Mouse (Mus musculus) lung, embryonic 15.5 days (tissue): ENCODE data around the gene Nek7. TPM values are rescaled to one million over a fixed set of nuclear protein-coding genes. Genes with fewer than 3 reads are reported as not detected.

Experiments used
- ATAC-seq: fragments of 200-750 bp; cut with Nextera tagmentation; 2 replicates; pipeline ENCODE4 v1.8.0; 2017; ENCODE audit warnings: moderate number of reproducible peaks, borderline replicate concordance; ENCODE audit not compliant: low FRiP score, low TSS enrichment; ENCODE audit errors: extremely low read depth
- H3K27ac ChIP-seq: fragments of 300-500 bp; sonication (generic); 2 replicates; pipeline ENCODE4 v1.5.1; 2015; ENCODE audit warnings: moderate library complexity, mild to moderate bottlenecking, inconsistent platforms
- H3K27me3 ChIP-seq: fragments of 300-500 bp; sonication (generic); 2 replicates; pipeline ENCODE4 v1.6.1; 2015; ENCODE audit warnings: inconsistent platforms
- H3K36me3 ChIP-seq: fragments of 300-500 bp; sonication (generic); 2 replicates; pipeline ENCODE4 v1.6.1; 2015; ENCODE audit warnings: inconsistent platforms
- H3K4me1 ChIP-seq: fragments of 300-500 bp; sonication (generic); 2 replicates; pipeline ENCODE4 v1.6.1; 2015; ENCODE audit warnings: inconsistent platforms
- H3K4me2 ChIP-seq: fragments of 300-500 bp; sonication (generic); 2 replicates; pipeline ENCODE4 v1.6.1; 2015; ENCODE audit warnings: inconsistent platforms, mild to moderate bottlenecking, moderate library complexity
- H3K4me3 ChIP-seq: fragments of 300-500 bp; sonication (generic); 2 replicates; pipeline ENCODE4 v1.5.1; 2015; ENCODE audit warnings: mild to moderate bottlenecking, inconsistent platforms
- H3K9ac ChIP-seq: fragments of 300-500 bp; sonication (generic); 2 replicates; pipeline ENCODE4 v1.6.1; 2015; ENCODE audit warnings: inconsistent platforms
- H3K9me3 ChIP-seq: fragments of 300-500 bp; sonication (generic); 2 replicates; pipeline ENCODE4 v1.6.1; 2016; ENCODE audit warnings: inconsistent platforms
- WGBS: fragments of 180-500 bp; shearing (Covaris S2); methylation state at CpG from one replicate; pipeline ENCODE4 v1.1.7; 2015; 5-methylcytosine and 5-hydroxymethylcytosine counted together
- polyA plus RNA-seq: library from polyadenylated mRNA; unstranded; fragments of >200 nt; fragmentation: Nextera tagmentation; extraction: Ambion mirVana; gene quantifications from 2 replicates; pipeline ENCODE4 v1.2.1, GENCODE M21; 2015

Nek7 gene
- 30.7 and 33.7 TPM in 2 replicates for polyA plus RNA-seq

DNA sequence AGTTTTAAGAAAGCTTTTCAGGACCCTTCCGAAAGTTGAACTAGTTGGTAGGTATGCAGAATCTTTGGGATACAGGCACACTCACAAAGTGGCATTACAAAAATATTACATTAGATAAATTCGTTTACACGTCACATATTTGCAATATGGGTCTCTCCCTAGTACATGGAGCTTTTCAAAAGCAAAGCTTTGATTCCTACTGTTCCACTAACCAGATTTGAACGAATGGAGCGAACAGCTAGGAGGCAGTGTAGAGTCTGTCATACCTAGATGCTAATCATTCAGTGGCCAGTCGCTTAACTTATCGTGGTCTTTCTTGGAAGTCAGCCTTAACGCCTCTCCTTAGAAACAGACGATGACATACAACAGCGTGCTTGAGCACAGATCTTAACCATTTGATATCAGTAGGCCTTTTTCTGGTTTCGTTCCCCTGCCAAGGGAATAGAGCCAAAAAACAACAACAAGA is at the start of gene Nek7:
Gene Nek7 (minus strand): TSS at position 146 of the 466 bp plus-strand sequence.
- 1% methylated on average over 11 of the region's 11 CpGs for WGBS
- H3K27ac ChIP-seq, result peak within 1 kb of the TSS; percentile 98
- H3K9ac ChIP-seq, result peak within 1 kb of the TSS; percentile 79
- H3K9me3 ChIP-seq, result no peaks in the 10 kb centered on the region
- H3K4me1 ChIP-seq, result 0 out of 2 replicates have a peak, but pooled peaks cover 8% of the 10 kb centered on the region
- ATAC-seq, result peak; percentile 6; the same call in 1 of the 2 replicates
- no peaks in the 10 kb centered on the region for H3K36me3 ChIP-seq
- H3K27me3 ChIP-seq, result no peaks in the 10 kb centered on the region
- peak within 1 kb of the TSS; percentile 87 for H3K4me3 ChIP-seq
- peak within 1 kb of the TSS; percentile 68 for H3K4me2 ChIP-seq

- WGBS, result 76% methylated on average over 2 of the region's 2 CpGs
- Histone ChIP-seq H3K27ac (no peak overlapping the region), H3K4me3 (no peak overlapping the region), H3K4me2 (no peak overlapping the region), H3K36me3 (no peaks in the 10 kb centered on the region), H3K9me3 (no peaks in the 10 kb centered on the region), H3K9ac (no peak overlapping the region), H3K27me3 (no peaks in the 10 kb centered on the region), H3K4me1 (no peaks in the 10 kb centered on the region)
- ATAC-seq, result no peak
Measured at GRCm38 (mm10) chr1:138662342-138662741, 42.4 kb upstream of the Nek7 start.

DNA sequence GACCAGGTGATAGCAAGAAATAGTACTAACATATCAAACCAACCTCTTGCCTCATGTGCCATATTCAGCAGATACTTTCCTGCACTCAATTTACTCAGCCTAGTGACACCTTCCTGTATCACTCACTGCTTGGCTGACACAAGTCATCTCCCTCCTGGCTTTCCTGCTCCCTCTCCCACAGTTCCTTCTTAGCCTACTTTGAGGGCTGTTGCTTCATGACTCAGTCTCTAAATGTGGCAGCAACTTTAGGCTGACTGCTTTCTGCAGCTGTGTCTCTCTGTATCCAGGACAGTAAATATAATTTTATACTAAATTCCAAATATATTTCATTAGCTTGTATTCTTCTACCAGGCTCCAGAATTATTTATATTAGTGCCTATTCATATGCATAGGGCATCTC is 34.3 kb upstream of the Nek7 start:
- H3K9ac ChIP-seq, result no peak overlapping the region
- H3K27ac ChIP-seq, result no peak overlapping the region
- H3K4me3 ChIP-seq, result no peak overlapping the region
- no peaks in the 10 kb centered on the region for H3K27me3 ChIP-seq
- ATAC-seq, result no peak
- no peaks in the 10 kb centered on the region for H3K9me3 ChIP-seq
- H3K4me2 ChIP-seq, result no peak overlapping the region
- H3K4me1 ChIP-seq, result no peaks in the 10 kb centered on the region
- no peaks in the 10 kb centered on the region for H3K36me3 ChIP-seq

- WGBS, result 60% methylated on average over 3 of the region's 3 CpGs
- H3K4me1 ChIP-seq, result no peaks in the 10 kb centered on the region
- no peak for ATAC-seq
- H3K4me2 ChIP-seq, result no peak overlapping the region
- no peaks in the 10 kb centered on the region for H3K27me3 ChIP-seq
- H3K27ac ChIP-seq, result no peak overlapping the region
- no peak overlapping the region for H3K9ac ChIP-seq
- H3K9me3 ChIP-seq, result no peaks in the 10 kb centered on the region
- no peaks in the 10 kb centered on the region for H3K36me3 ChIP-seq
- no peak overlapping the region for H3K4me3 ChIP-seq
Measured at GRCm38 (mm10) chr1:138644991-138645390, 25.1 kb upstream of the Nek7 start.

GRCm38 (mm10) chr1:138643306-138643830 is 23.4 kb upstream of the Nek7 start:
- Histone ChIP-seq H3K9me3 (no peaks in the 10 kb centered on the region), H3K4me2 (no peak overlapping the region), H3K4me1 (no peaks in the 10 kb centered on the region), H3K27me3 (no peaks in the 10 kb centered on the region), H3K9ac (no peak overlapping the region), H3K36me3 (no peaks in the 10 kb centered on the region), H3K4me3 (no peak overlapping the region), H3K27ac (no peak overlapping the region)
- ATAC-seq, result no peak
- 77% methylated on average over 3 of the region's 3 CpGs for WGBS

DNA sequence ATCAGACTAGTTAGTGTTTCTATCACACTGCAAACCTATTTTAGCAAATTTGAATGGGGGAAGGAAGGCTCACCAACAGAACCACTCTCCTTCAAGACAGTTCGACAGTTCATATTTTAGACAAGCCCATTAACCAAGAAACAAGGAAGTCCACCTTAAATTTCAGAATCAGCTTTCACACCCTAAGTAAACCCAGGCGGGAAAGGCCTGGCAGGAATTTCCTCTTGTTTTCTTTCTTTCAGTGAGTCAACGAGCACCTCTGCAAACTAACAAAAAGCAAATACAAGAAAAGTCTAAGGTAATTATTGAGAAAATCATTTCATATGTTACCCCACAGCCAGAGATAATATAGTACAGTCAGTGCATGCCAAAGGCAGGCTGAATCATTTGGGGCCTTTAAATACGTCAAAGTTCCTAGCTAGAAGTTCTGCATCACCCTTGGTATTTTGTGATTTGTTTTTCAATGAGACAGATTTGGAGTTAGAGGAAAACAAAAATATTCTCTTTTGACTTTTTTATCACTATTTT is 21.1 kb upstream of the Nek7 start:
- no peak overlapping the region for H3K27ac ChIP-seq
- no peak for ATAC-seq
- no peak overlapping the region for H3K9ac ChIP-seq
- H3K4me1 ChIP-seq, result no peaks in the 10 kb centered on the region
- no peaks in the 10 kb centered on the region for H3K27me3 ChIP-seq
- H3K36me3 ChIP-seq, result no peaks in the 10 kb centered on the region
- WGBS, result 50% methylated on average over 4 of the region's 4 CpGs
- no peaks in the 10 kb centered on the region for H3K9me3 ChIP-seq
- H3K4me3 ChIP-seq, result no peak overlapping the region
- no peak overlapping the region for H3K4me2 ChIP-seq

- H3K9me3 ChIP-seq, result no peaks in the 10 kb centered on the region
Measured at GRCm38 (mm10) chr1:138637850-138638249, 17.9 kb upstream of the Nek7 start.

GRCm38 (mm10) chr1:138634561-138634960 is 14.6 kb upstream of the Nek7 start:
- Histone ChIP-seq H3K4me1 (no peaks in the 10 kb centered on the region), H3K27ac (no peak overlapping the region), H3K9me3 (no peaks in the 10 kb centered on the region), H3K36me3 (no peaks in the 10 kb centered on the region), H3K4me3 (no peak overlapping the region), H3K4me2 (no peak overlapping the region), H3K27me3 (no peaks in the 10 kb centered on the region), H3K9ac (no peak overlapping the region)
- WGBS, result 73% methylated on average over 1 of the region's 1 CpGs
- ATAC-seq, result no peak

More at GRCm38 (mm10) chr1:138637850-138638249, 17.9 kb upstream of the Nek7 start:
- Histone ChIP-seq H3K27me3 (no peaks in the 10 kb centered on the region), H3K36me3 (no peaks in the 10 kb centered on the region), H3K4me3 (no peak overlapping the region), H3K27ac (no peak overlapping the region), H3K4me1 (no peaks in the 10 kb centered on the region), H3K9ac (no peak overlapping the region), H3K4me2 (no peak overlapping the region)
- ATAC-seq, result no peak

DNA sequence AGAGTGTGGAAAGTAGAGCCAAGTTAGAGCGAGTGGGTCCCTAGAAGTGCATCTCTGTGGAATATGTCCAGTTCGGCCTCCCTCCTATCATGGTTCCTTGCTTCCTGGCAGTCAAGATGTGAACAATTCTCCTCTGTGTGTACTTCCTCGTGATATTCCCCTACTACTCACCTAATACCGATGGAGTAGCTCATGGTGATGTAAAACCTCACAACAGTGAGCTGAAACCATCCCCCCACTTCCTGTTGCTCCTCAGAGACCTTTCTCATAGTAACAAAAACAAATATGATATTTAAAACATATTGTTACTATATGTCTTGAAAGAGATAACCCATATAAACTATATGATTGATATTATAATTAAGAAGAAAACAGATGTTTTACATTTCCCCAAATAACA is 9.0 kb upstream of the Nek7 start:
- 67% methylated on average over 4 of the region's 4 CpGs for WGBS

GRCm38 (mm10) chr1:138628486-138628885 is 8.5 kb upstream of the Nek7 start:
- no peak overlapping the region for H3K4me3 ChIP-seq
- 85% methylated on average over 3 of the region's 3 CpGs for WGBS
- H3K4me1 ChIP-seq, result no peaks in the 10 kb centered on the region
- H3K4me2 ChIP-seq, result no peak overlapping the region
- no peak for ATAC-seq
- no peak overlapping the region for H3K27ac ChIP-seq
- H3K9ac ChIP-seq, result no peak overlapping the region
- no peaks in the 10 kb centered on the region for H3K27me3 ChIP-seq
- H3K9me3 ChIP-seq, result no peaks in the 10 kb centered on the region
- H3K36me3 ChIP-seq, result no peaks in the 10 kb centered on the region

More for the DNA sequence above, 9.0 kb upstream of the Nek7 start:
- H3K4me3 ChIP-seq, result no peak overlapping the region
- no peaks in the 10 kb centered on the region for H3K4me1 ChIP-seq
- no peaks in the 10 kb centered on the region for H3K27me3 ChIP-seq
- H3K9ac ChIP-seq, result no peak overlapping the region
- H3K27ac ChIP-seq, result no peak overlapping the region
- H3K9me3 ChIP-seq, result no peaks in the 10 kb centered on the region
- H3K36me3 ChIP-seq, result no peaks in the 10 kb centered on the region
- no peak overlapping the region for H3K4me2 ChIP-seq
- no peak for ATAC-seq

- H3K4me2 ChIP-seq, result no peak overlapping the region
- no peaks in the 10 kb centered on the region for H3K4me1 ChIP-seq
- H3K9me3 ChIP-seq, result no peaks in the 10 kb centered on the region
- WGBS, result 76% methylated on average over 3 of the region's 3 CpGs
- no peak overlapping the region for H3K4me3 ChIP-seq
- no peaks in the 10 kb centered on the region for H3K36me3 ChIP-seq
- H3K9ac ChIP-seq, result no peak overlapping the region
- ATAC-seq, result no peak
- H3K27ac ChIP-seq, result no peak overlapping the region
- H3K27me3 ChIP-seq, result no peaks in the 10 kb centered on the region
Measured at GRCm38 (mm10) chr1:138627804-138628203, 7.9 kb upstream of the Nek7 start.

- H3K4me3 ChIP-seq, result no peak overlapping the region
- H3K27ac ChIP-seq, result no peak overlapping the region
- no peak overlapping the region for H3K9ac ChIP-seq
- H3K9me3 ChIP-seq, result no peaks in the 10 kb centered on the region
- ATAC-seq, result no peak
- no peaks in the 10 kb centered on the region for H3K36me3 ChIP-seq
- no peaks in the 10 kb centered on the region for H3K4me1 ChIP-seq
- 70% methylated on average over 3 of the region's 3 CpGs for WGBS
- H3K4me2 ChIP-seq, result no peak overlapping the region
- H3K27me3 ChIP-seq, result no peaks in the 10 kb centered on the region
Measured at GRCm38 (mm10) chr1:138626288-138626687, 6.3 kb upstream of the Nek7 start.
